In genomic region chr5:21646133-21646491, GRCm38 (mm10) we compare ENCODE assay signal across 8 mouse cellular contexts. TPM values are rescaled to one million over a fixed set of nuclear protein-coding genes. Genes with fewer than 3 reads are reported as not detected.
DNase-seq lines count a peak whose midpoint lies in the region; ATAC-seq and TF ChIP-seq lines count a peak whose summit lies in the region.

No protein-coding gene starts in this region.

- H3K36me3 ChIP-seq in kidney, postnatal 0 days (ENCODE audit: insufficient read depth, low read length) = peaks cover 21% of the 10 kb centered on the region
- H3K36me3 ChIP-seq in hindbrain, embryonic 15.5 days = peaks cover 30% of the 10 kb centered on the region
- H3K36me3 ChIP-seq in midbrain, embryonic 16.5 days (ENCODE audit: control insufficient read depth, insufficient read depth, low read length) = peaks cover 16% of the 10 kb centered on the region; the same call in 1 of the 2 replicates

- H3K9ac ChIP-seq in kidney, postnatal 0 days (ENCODE audit: low read depth, low read length) = peak overlapping the region; percentile 75
- peak overlapping the region; percentile 91 for H3K9ac ChIP-seq in hindbrain, embryonic 15.5 days
- peak overlapping the region; percentile 96 for H3K9ac ChIP-seq in midbrain, embryonic 16.5 days (ENCODE audit: low read depth, low read length)

- WGBS in kidney, postnatal 0 days = under 1% methylated on average over 25 of the region's 25 CpGs
- under 1% methylated on average over 25 of the region's 25 CpGs for WGBS in hindbrain, embryonic 15.5 days
- under 1% methylated on average over 25 of the region's 25 CpGs for WGBS in midbrain, embryonic 16.5 days

- H3K4me3 ChIP-seq in kidney, postnatal 0 days (replicated peaks; ENCODE audit: low read depth, low read length) = peak overlapping the region; percentile 68
- peak overlapping the region; percentile 89 for H3K4me3 ChIP-seq in hindbrain, embryonic 15.5 days
- peak overlapping the region; percentile 82 for H3K4me3 ChIP-seq in midbrain, embryonic 16.5 days (ENCODE audit: low read depth, low read length)

- DNase-seq in kidney, postnatal 0 days (ENCODE audit: low spot score) = peak; percentile 21
- no peak for DNase-seq in kidney, postnatal 10 days
- peak; percentile 10 for DNase-seq in brain, adult 2 months (ENCODE audit: low read depth, low spot score)
- no peak for DNase-seq in gastrocnemius, adult 18-20 months (ENCODE audit: low spot score)
- no peak for DNase-seq in thymus, postnatal 14 days
- no peak for DNase-seq in frontal cortex, postnatal 14 days (ENCODE audit: low spot score in 2 of 2)

- H3K27ac ChIP-seq in kidney, postnatal 0 days = peak overlapping the region; percentile 82
- peak overlapping the region; percentile 81 for H3K27ac ChIP-seq in hindbrain, embryonic 15.5 days (replicated peaks)
- H3K27ac ChIP-seq in midbrain, embryonic 16.5 days (ENCODE audit: low read length) = peak overlapping the region; percentile 86

- H3K4me2 ChIP-seq in kidney, postnatal 0 days (ENCODE audit: low read length) = peak overlapping the region; percentile 71
- H3K4me2 ChIP-seq in hindbrain, embryonic 15.5 days = peak overlapping the region; percentile 82
- H3K4me2 ChIP-seq in midbrain, embryonic 16.5 days (ENCODE audit: low read length) = peak overlapping the region; percentile 90

- no peak; the same call in 1 of the 2 replicates for ATAC-seq in kidney, postnatal 0 days (replicated peaks; ENCODE audit: low FRiP score, low read depth)
- no peak for ATAC-seq in hindbrain, embryonic 15.5 days (ENCODE audit: low FRiP score, low read depth)
- ATAC-seq in midbrain, embryonic 16.5 days = no peak

- H3K9me3 ChIP-seq in kidney, postnatal 0 days (replicated peaks; ENCODE audit: low read length) = no peaks in the 10 kb centered on the region
- no peaks in the 10 kb centered on the region for H3K9me3 ChIP-seq in hindbrain, embryonic 15.5 days
- no peaks in the 10 kb centered on the region for H3K9me3 ChIP-seq in midbrain, embryonic 16.5 days (replicated peaks; ENCODE audit: control insufficient read depth, low read length, poor library complexity, severe bottlenecking)

- no peaks in the 10 kb centered on the region for H3K27me3 ChIP-seq in kidney, postnatal 0 days (ENCODE audit: insufficient read depth, low read length)
- H3K27me3 ChIP-seq in hindbrain, embryonic 15.5 days = no peaks in the 10 kb centered on the region
- H3K27me3 ChIP-seq in midbrain, embryonic 16.5 days (ENCODE audit: control insufficient read depth, insufficient read depth, low read depth, low read length) = no peaks in the 10 kb centered on the region

- no peak for TF ChIP-seq CTCF in kidney, postnatal 0 days (IDR thresholded peaks at IDR 0.05; ENCODE audit: low read depth)

- H3K4me1 ChIP-seq in kidney, postnatal 0 days (replicated peaks; ENCODE audit: insufficient read depth, low read length) = peaks cover 7% of the 10 kb centered on the region; the same call in 1 of the 2 replicates
- peaks cover 22% of the 10 kb centered on the region for H3K4me1 ChIP-seq in hindbrain, embryonic 15.5 days (replicated peaks)
- peaks cover 10% of the 10 kb centered on the region for H3K4me1 ChIP-seq in midbrain, embryonic 16.5 days (ENCODE audit: control insufficient read depth, insufficient read depth, low read length)

RNA-seq across cellular contexts. Expression of gene Armc10, which starts 0.5 kb away (rescaled TPM):
- 43.7 and 44.2 TPM in 2 replicates for polyA plus RNA-seq in kidney, postnatal 0 days (2015; fragmentation: Nextera tagmentation; extraction: Ambion mirVana)
- polyA plus RNA-seq in hindbrain, embryonic 15.5 days (2015; fragmentation: Nextera tagmentation; extraction: Ambion mirVana) = 49.0 and 49.1 TPM in 2 replicates
- 58.3 and 66.1 TPM in 2 replicates for polyA plus RNA-seq in midbrain, embryonic 16.5 days (2015; fragmentation: Nextera tagmentation; extraction: Ambion mirVana)
- total RNA-seq in gastrocnemius, adult 18-20 months (2021) = 1 to 10 TPM; 4.4 to 4.7 TPM

RNA-seq across cellular contexts. Expression of gene Fbxl13, which starts 0.7 kb away (rescaled TPM):
- 0.32 and 0.46 TPM in 2 replicates for polyA plus RNA-seq in kidney, postnatal 0 days (2015; fragmentation: Nextera tagmentation; extraction: Ambion mirVana)
- 0.22 and 0.40 TPM in 2 replicates for polyA plus RNA-seq in hindbrain, embryonic 15.5 days (2015; fragmentation: Nextera tagmentation; extraction: Ambion mirVana)
- polyA plus RNA-seq in midbrain, embryonic 16.5 days (2015; fragmentation: Nextera tagmentation; extraction: Ambion mirVana) = 0.25 and 0.45 TPM in 2 replicates
- total RNA-seq in gastrocnemius, adult 18-20 months (2021) = not detected

RNA-seq across cellular contexts. Expression of gene Napepld, which starts 55.1 kb away (rescaled TPM):
- polyA plus RNA-seq in kidney, postnatal 0 days (2015; fragmentation: Nextera tagmentation; extraction: Ambion mirVana) = 5.4 and 5.6 TPM in 2 replicates
- polyA plus RNA-seq in hindbrain, embryonic 15.5 days (2015; fragmentation: Nextera tagmentation; extraction: Ambion mirVana) = 2.5 and 2.8 TPM in 2 replicates
- polyA plus RNA-seq in midbrain, embryonic 16.5 days (2015; fragmentation: Nextera tagmentation; extraction: Ambion mirVana) = 2.6 and 2.7 TPM in 2 replicates
- 10 to 100 TPM in 1 of 2 experiments, 1 to 10 TPM in 1; 8.8 to 11.5 TPM for total RNA-seq in gastrocnemius, adult 18-20 months (2021)

Comparison
In these comparisons a context has a peak if more than half of its experiments do, and no peak if none do; other contexts are left out.
1. DNase-seq: peak in kidney, postnatal 0 days (single experiment) and brain, adult 2 months (single experiment); none in kidney, postnatal 10 days (single experiment), gastrocnemius, adult 18-20 months (single experiment), thymus, postnatal 14 days (single experiment) and frontal cortex, postnatal 14 days (0 of 2).
2. Peak in every context shown above with its lines, with median percentiles within 50 percentile points of each other: H3K27ac ChIP-seq, H3K4me2 ChIP-seq, H3K4me3 ChIP-seq and H3K9ac ChIP-seq.